Mouse (Mus musculus) heart, embryonic 14.5 days (tissue): ENCODE data around the gene Htra3. TPM values are rescaled to one million over a fixed set of nuclear protein-coding genes. Genes with fewer than 3 reads are reported as not detected.

Experiments used
- ATAC-seq: fragments of 200-750 bp; cut with Nextera tagmentation; 2 replicates; pipeline ENCODE4 v1.8.0; 2017; ENCODE audit warnings: low read depth, moderate TSS enrichment; ENCODE audit not compliant: insufficient number of reproducible peaks, insufficient read depth, low FRiP score
- H3K27ac ChIP-seq, 2 experiments: fragments of 200-500 bp in 1 of 2; fragments of 300-500 bp in 1 of 2; sonication (generic) in 1 of 2; replicated peaks in 1 of 2; 2 replicates each; pipeline ENCODE4 v1.5.1; 2012 to 2014; ENCODE audit warnings: low read depth in 2 of 2, low read length in 2 of 2, control low read depth in 1 of 2, mild to moderate bottlenecking in 1 of 2, mixed read lengths in 1 of 2; ENCODE audit not compliant: control insufficient read depth in 1 of 2, insufficient read depth in 1 of 2
- H3K27me3 ChIP-seq: fragments of 300-500 bp; sonication (generic); 2 replicates; pipeline ENCODE4 v1.6.1; 2014; ENCODE audit warnings: mild to moderate bottlenecking, low read length, control low read depth; ENCODE audit not compliant: control insufficient read depth, insufficient read depth
- H3K36me3 ChIP-seq: fragments of 300-500 bp; sonication (generic); 2 replicates; pipeline ENCODE4 v1.6.1; 2014; ENCODE audit warnings: mild to moderate bottlenecking, control low read depth, low read length, mixed read lengths; ENCODE audit not compliant: control insufficient read depth, insufficient read depth
- H3K4me1 ChIP-seq, 2 experiments: fragments of 200-500 bp in 1 of 2; fragments of 300-500 bp in 1 of 2; sonication (generic) in 1 of 2; 2 replicates each; pipeline ENCODE4 v1.6.1; 2012 to 2014; ENCODE audit warnings: low read length in 2 of 2, control low read depth in 1 of 2, mixed read lengths in 1 of 2; ENCODE audit not compliant: control insufficient read depth in 2 of 2, insufficient read depth in 2 of 2
- H3K4me2 ChIP-seq: fragments of 300-500 bp; sonication (generic); 2 replicates; pipeline ENCODE4 v1.6.1; 2014; ENCODE audit warnings: mild to moderate bottlenecking, low read length
- H3K4me3 ChIP-seq, 2 experiments: fragments of 200-500 bp in 1 of 2; fragments of 300-500 bp in 1 of 2; sonication (generic) in 1 of 2; 2 replicates each; pipeline ENCODE4 v1.5.1; 2012 to 2014; ENCODE audit warnings: low read length in 2 of 2, mild to moderate bottlenecking in 2 of 2, control low read depth in 1 of 2, low read depth in 1 of 2, moderate library complexity in 1 of 2; ENCODE audit not compliant: control insufficient read depth in 1 of 2, insufficient read depth in 1 of 2
- H3K9ac ChIP-seq: fragments of 300-500 bp; sonication (generic); 2 replicates; pipeline ENCODE4 v1.6.1; 2014; ENCODE audit warnings: mild to moderate bottlenecking, low read length
- H3K9me3 ChIP-seq: fragments of 300-500 bp; sonication (generic); 2 replicates; pipeline ENCODE4 v1.6.1; 2016; ENCODE audit warnings: low read length, control low read depth; ENCODE audit not compliant: control insufficient read depth
- WGBS: fragments of 180-500 bp; shearing (Covaris S2); extraction: QIAGEN DNeasy Blood & Tissue Kit; methylation state at CpG from one replicate; pipeline ENCODE4 v1.1.7; 2014; 5-methylcytosine and 5-hydroxymethylcytosine counted together
- polyA plus RNA-seq: library from polyadenylated mRNA; unstranded; fragments of >200 nt; fragmentation: Nextera tagmentation; extraction: Ambion mirVana; gene quantifications from 2 replicates; pipeline ENCODE4 v1.2.1, GENCODE M21; 2014

Gene Htra3
- polyA plus RNA-seq, 1 experiment from 2014 or later = 7.8 TPM

DNA sequence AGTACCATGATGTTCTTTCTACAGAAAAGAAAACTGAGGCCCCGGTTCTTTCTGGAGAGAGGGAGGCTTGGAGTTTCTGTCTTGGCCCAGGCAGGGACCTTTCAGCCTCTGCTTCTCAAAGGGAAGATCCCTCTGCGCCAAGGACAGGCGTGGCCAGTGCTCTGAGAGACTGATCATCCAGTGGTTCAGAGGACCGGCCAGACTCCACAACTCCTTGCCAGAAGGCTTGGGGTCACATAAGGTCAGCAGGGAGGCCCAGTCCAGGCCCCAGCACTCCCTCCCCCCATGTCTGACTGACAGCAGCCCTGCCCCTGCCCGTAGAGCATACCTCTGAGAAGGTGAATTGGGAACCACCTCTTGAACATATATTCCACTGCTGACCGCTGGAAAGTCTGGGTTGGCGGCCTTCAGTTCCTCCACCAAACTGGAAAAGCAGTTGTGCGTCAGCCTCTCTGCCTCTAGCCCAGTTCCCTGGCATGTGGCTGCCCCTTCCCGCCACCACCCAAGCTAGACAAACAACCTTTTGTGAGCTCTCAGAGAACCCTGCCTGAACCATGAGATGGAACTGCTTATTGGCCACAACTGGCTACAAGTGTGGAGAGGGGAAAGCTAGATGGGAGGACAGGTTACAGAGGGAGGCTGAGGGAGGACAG is 25.7 kb downstream of the Htra3 start:
- no peak for ATAC-seq
- no peaks in the 10 kb centered on the region for H3K36me3 ChIP-seq
- 73% methylated on average over 9 of the region's 9 CpGs for WGBS
- H3K4me2 ChIP-seq = no peak overlapping the region
- H3K4me1 ChIP-seq = no peaks in the 10 kb centered on the region
- no peak overlapping the region for H3K27ac ChIP-seq
- no peak overlapping the region for H3K9ac ChIP-seq
- no peak overlapping the region for H3K4me3 ChIP-seq
- no peaks in the 10 kb centered on the region for H3K27me3 ChIP-seq
- H3K9me3 ChIP-seq = no peaks in the 10 kb centered on the region

DNA sequence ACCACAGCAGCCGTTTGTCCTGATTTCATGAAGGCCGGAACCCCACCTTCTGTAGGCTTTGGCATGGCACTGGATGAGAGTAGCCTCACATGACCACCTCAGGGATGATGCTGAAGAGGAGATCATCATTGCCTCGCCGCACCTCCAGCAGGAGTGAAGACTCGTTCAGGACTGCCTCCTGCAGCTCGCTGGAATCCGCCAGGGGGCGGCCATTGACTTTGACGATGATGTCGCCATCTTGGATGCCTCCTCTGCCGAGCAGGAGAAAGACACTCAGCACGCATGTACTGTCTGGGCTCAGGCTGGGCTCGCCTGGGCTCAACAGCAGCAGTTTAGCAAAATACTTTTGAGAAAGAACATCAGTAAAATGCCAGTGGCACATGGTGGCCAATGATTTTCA is 26.7 kb downstream of the Htra3 start:
- ATAC-seq = no peak
- Histone ChIP-seq H3K4me2 (no peak overlapping the region), H3K27ac (no peak overlapping the region), H3K27me3 (no peaks in the 10 kb centered on the region), H3K36me3 (no peaks in the 10 kb centered on the region), H3K9ac (no peak overlapping the region), H3K4me3 (no peak overlapping the region), H3K4me1 (no peaks in the 10 kb centered on the region), H3K9me3 (no peaks in the 10 kb centered on the region)
- 86% methylated on average over 13 of the region's 13 CpGs for WGBS

DNA sequence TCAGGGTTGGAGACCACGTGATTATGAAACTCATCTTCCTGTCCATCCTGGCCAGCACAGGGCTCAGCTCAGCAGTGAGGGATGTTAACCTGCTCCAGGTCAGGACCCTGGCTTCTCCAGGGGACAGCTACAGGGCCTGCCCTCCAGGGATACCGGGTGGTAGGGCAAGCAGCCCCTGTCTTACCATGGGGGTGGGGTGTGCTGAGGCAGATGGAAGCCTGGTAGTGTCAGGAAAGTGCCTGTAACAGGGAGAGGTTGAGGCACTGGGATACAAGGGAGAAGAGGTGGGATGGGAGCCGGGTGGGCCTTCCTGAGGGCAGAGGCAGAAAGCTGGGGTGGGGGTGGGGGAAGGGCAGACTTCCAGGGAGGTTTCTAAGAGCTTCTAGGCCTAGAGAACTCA is 27.3 kb downstream of the Htra3 start:
- no peak overlapping the region for H3K4me2 ChIP-seq
- no peak for ATAC-seq
- no peaks in the 10 kb centered on the region for H3K4me1 ChIP-seq
- no peak overlapping the region for H3K27ac ChIP-seq
- no peak overlapping the region for H3K4me3 ChIP-seq
- WGBS = 76% methylated on average over 3 of the region's 3 CpGs
- H3K9me3 ChIP-seq = no peaks in the 10 kb centered on the region
- H3K9ac ChIP-seq = no peak overlapping the region
- no peaks in the 10 kb centered on the region for H3K27me3 ChIP-seq
- no peaks in the 10 kb centered on the region for H3K36me3 ChIP-seq

DNA sequence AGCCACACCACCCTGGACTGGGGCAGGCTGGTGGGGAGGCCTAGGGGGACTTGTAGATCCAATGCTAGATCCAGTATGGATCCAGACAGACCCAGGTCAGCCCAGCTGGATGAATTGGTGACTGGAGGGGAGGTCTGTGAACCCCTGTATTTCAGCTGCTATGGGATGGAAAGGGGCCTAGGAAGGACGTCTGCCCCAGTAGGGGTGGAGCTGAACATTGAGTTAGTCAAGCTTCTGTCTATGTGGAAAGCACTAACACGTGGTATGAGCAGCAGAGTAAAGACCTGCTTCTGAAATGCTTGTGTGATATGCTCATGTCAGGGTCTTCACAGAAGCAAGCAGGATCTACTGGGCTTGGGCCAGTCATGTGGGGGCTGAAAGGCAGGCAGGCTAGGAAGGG is 31.4 kb downstream of the Htra3 start:
- H3K4me1 ChIP-seq = peaks cover 3 to 7% of the 10 kb centered on the region in 2 experiments; a peak in 2 of 4 replicates
- no peak overlapping the region for H3K4me3 ChIP-seq
- H3K27me3 ChIP-seq = no peaks in the 10 kb centered on the region
- no peak overlapping the region for H3K4me2 ChIP-seq
- H3K9ac ChIP-seq = no peak overlapping the region
- no peaks in the 10 kb centered on the region for H3K36me3 ChIP-seq
- no peak overlapping the region for H3K27ac ChIP-seq
- no peak for ATAC-seq
- no peaks in the 10 kb centered on the region for H3K9me3 ChIP-seq
- 50% methylated on average over 2 of the region's 2 CpGs for WGBS

DNA sequence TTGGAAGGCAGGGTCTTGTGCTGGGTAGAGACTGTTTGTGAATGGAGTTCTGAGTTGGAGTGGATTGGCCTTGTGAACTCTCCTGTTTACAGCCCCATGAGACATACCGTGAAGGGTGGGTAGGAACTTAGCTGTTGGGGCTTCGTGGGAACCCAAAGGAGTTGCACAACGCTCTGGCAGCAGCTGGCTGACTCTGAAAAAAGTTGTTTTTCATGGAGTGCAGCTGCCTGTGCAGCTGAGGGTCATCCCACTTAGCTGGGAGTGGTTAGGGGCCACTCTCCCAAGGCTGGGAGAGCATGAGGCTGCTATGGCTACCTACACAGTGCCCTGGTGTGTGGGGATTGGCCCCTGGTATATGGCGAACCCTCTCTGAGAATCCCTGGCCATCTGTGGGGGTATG is 32.0 kb downstream of the Htra3 start:
- Histone ChIP-seq H3K4me3 (no peak overlapping the region), H3K4me1 (peaks cover 3 to 7% of the 10 kb centered on the region in 2 experiments; a peak in 3 of 4 replicates), H3K27me3 (no peaks in the 10 kb centered on the region), H3K4me2 (no peak overlapping the region), H3K27ac (no peak overlapping the region), H3K9ac (no peak overlapping the region), H3K36me3 (no peaks in the 10 kb centered on the region), H3K9me3 (no peaks in the 10 kb centered on the region)
- ATAC-seq = no peak
- 67% methylated on average over 4 of the region's 4 CpGs for WGBS

DNA sequence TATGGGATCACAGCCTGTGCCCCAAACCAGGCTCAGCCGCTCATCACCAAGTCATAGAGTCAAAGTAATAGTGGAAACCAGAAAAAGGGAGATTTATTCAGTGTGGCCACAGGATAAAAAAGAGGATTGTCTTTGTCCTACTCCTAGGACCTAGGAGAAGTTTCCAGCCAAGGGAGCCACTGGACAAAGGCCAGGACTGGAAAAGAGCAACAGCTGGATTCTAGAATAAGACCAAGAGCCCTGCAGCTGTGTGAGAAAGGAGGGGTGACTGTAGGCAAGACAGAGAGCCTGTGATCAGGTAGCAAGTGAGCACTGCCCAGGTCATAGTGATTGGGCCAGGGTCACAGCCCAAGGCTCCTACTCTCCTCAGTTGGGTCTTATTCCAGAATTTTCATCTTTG is 32.7 kb downstream of the Htra3 start:
- H3K4me2 ChIP-seq = no peak overlapping the region
- no peaks in the 10 kb centered on the region for H3K36me3 ChIP-seq
- no peak for ATAC-seq
- H3K27ac ChIP-seq = no peak overlapping the region
- H3K4me3 ChIP-seq = no peak overlapping the region
- no peaks in the 10 kb centered on the region for H3K27me3 ChIP-seq
- H3K9ac ChIP-seq = no peak overlapping the region
- H3K9me3 ChIP-seq = no peaks in the 10 kb centered on the region
- H3K4me1 ChIP-seq = peaks cover 3 to 7% of the 10 kb centered on the region in 2 experiments; a peak in 3 of 4 replicates
- 88% methylated on average over 1 of the region's 1 CpGs for WGBS

DNA sequence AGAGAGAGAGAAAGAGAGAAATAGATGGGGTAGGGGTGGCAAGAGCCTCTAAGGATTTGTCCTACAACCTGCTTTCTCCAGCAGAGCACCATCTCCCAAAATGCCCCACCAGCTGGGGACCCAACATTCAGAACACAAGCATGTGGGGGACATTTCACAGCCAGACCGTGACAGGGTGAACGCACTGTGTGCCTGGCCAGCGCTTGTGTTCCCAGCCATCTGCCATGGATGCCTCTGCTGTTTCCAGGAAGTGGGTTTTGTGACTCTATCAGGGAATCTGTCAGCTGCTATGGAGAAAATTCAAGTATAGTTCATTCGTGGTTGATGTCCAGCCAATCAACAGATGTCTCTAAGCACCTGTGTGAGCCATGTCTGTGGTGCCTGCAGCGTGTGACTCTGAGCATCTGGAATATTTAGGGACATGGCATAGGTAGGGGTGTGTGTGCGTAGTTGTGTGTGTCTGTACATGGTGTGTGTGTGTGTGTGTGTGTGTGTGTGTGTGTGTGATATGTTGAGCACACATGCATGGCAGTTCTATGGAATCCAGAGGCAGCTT is 33.6 kb downstream of the Htra3 start:
- Histone ChIP-seq H3K9me3 (no peaks in the 10 kb centered on the region), H3K27me3 (no peaks in the 10 kb centered on the region), H3K4me3 (no peak overlapping the region), H3K4me1 (peaks cover 3 to 7% of the 10 kb centered on the region in 2 experiments; a peak in 3 of 4 replicates), H3K9ac (no peak overlapping the region), H3K36me3 (no peaks in the 10 kb centered on the region), H3K27ac (no peak overlapping the region), H3K4me2 (no peak overlapping the region)
- 83% methylated on average over 6 of the region's 6 CpGs for WGBS
- no peak for ATAC-seq

DNA sequence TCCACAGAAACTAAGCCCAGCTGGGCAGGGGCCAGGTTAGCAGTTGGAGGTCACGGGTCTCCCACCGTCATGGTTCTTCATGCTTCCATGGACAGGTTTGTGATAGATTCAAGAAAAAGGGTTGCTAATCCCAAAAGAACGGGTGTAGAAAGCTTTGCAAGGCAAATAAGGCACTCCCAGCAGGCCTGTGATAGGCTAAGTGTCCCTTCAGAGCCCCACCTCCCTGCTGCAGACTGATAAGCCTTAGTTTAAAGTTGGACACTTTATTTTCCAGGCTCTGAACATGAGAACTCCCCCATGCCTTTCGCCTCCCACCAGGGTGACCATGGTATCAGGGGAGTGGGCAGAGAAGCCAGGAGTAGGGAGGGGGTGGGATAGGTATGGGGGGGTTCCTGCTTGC is 35.5 kb downstream of the Htra3 start:
- Histone ChIP-seq H3K9me3 (no peaks in the 10 kb centered on the region), H3K4me1 (peaks cover 3 to 7% of the 10 kb centered on the region in 2 experiments; a peak in 3 of 4 replicates), H3K27me3 (no peaks in the 10 kb centered on the region), H3K4me3 (no peak overlapping the region), H3K36me3 (no peaks in the 10 kb centered on the region), H3K27ac (no peak overlapping the region), H3K4me2 (no peak overlapping the region), H3K9ac (no peak overlapping the region)
- no peak for ATAC-seq
- WGBS = 51% methylated on average over 4 of the region's 4 CpGs
